Mouse (Mus musculus): ENCODE results near the gene Irs2. TPM values are rescaled to one million over a fixed set of nuclear protein-coding genes. Genes with fewer than 3 reads are reported as not detected.

The Irs2 gene
- polyA plus RNA-seq (2012; fragmentation: generic; extraction: Trizol), result 2.3 TPM
- long read RNA-seq, experiment 1, full-length matches to known transcripts, result 8 of 8 reads
- long read RNA-seq, experiment 1, partial matches to known transcripts, result 0 of 8 reads
- long read RNA-seq, experiment 1, other reads (novel, unspliced or antisense), result 0 of 8 reads
- long read RNA-seq, experiment 2, full-length matches to known transcripts, result 7 of 9 reads
- long read RNA-seq, experiment 2, partial matches to known transcripts, result 0 of 9 reads
- long read RNA-seq, experiment 2, other reads (novel, unspliced or antisense), result 2 of 9 reads

- no peaks in the 10 kb centered on the region for H3K27me3 ChIP-seq (ENCODE audit: control insufficient read depth, insufficient read depth, insufficient read length)
These were observed at the start of gene Irs2 for GRCm38 (mm10) chr8:11008379-11008775. Irs2 (minus strand) TSS chr8:11008458.

GRCm38 (mm10) chr8:11056665-11057064, 48.4 kb upstream of the Irs2 start:
- Histone ChIP-seq H3K36me3 (ENCODE audit: control insufficient read depth, insufficient read depth) (no peaks in the 10 kb centered on the region), H3ac (ENCODE audit: control insufficient read depth, insufficient read length, low read depth) (no peak overlapping the region), H3K4me3 (ENCODE audit: insufficient read depth, poor library complexity, severe bottlenecking) (no peak overlapping the region), H3K79me3 (ENCODE audit: low read depth) (no peaks in the 10 kb centered on the region), H3K27me3 (ENCODE audit: control insufficient read depth, insufficient read depth, insufficient read length) (peaks cover 44% of the 10 kb centered on the region), H3K79me2 (ENCODE audit: control insufficient read depth, insufficient read depth) (no peaks in the 10 kb centered on the region)
- TF ChIP-seq MYOD1 (IDR thresholded peaks at IDR 0.05; ENCODE audit: control insufficient read depth, insufficient read length, low read depth) (no peak), USF1 (IDR thresholded peaks at IDR 0.05; ENCODE audit: low read depth) (no peak), MYOG (IDR thresholded peaks at IDR 0.05; ENCODE audit: control insufficient read depth, extremely low read depth, insufficient read length) (no peak), CTCF (IDR thresholded peaks at IDR 0.05; ENCODE audit: control insufficient read depth, insufficient read depth, insufficient read length) (no peak), CEBPB (IDR thresholded peaks at IDR 0.05; ENCODE audit: low read depth) (no peak), FOSL1 (IDR thresholded peaks at IDR 0.05; ENCODE audit: insufficient read depth, low read length, poor library complexity, severe bottlenecking) (no peak), MAX (IDR thresholded peaks at IDR 0.05) (no peak)

More at GRCm38 (mm10) chr8:11008379-11008775, at the start of gene Irs2:
- Histone ChIP-seq H3K4me3 (ENCODE audit: insufficient read depth, poor library complexity, severe bottlenecking) (peak within 1 kb of the TSS; percentile 46), H3K79me3 (ENCODE audit: low read depth) (peaks cover 3% of the 10 kb centered on the region), H3ac (ENCODE audit: control insufficient read depth, insufficient read length, low read depth) (peak within 1 kb of the TSS; percentile 80), H3K79me2 (ENCODE audit: control insufficient read depth, insufficient read depth) (peaks cover 10% of the 10 kb centered on the region), H3K36me3 (ENCODE audit: control insufficient read depth, insufficient read depth) (no peaks in the 10 kb centered on the region)
- TF ChIP-seq MAX (IDR thresholded peaks at IDR 0.05) (no peak), MYOD1 (IDR thresholded peaks at IDR 0.05; ENCODE audit: control insufficient read depth, insufficient read length, low read depth) (no peak), CTCF (IDR thresholded peaks at IDR 0.05; ENCODE audit: control insufficient read depth, insufficient read depth, insufficient read length) (no peak), FOSL1 (IDR thresholded peaks at IDR 0.05; ENCODE audit: insufficient read depth, low read length, poor library complexity, severe bottlenecking) (no peak), CEBPB (IDR thresholded peaks at IDR 0.05; ENCODE audit: low read depth) (no peak), MYOG (IDR thresholded peaks at IDR 0.05; ENCODE audit: control insufficient read depth, extremely low read depth, insufficient read length) (no peak), USF1 (IDR thresholded peaks at IDR 0.05; ENCODE audit: low read depth) (no peak)

- TF ChIP-seq CEBPB (IDR thresholded peaks at IDR 0.05; ENCODE audit: low read depth), result no peak
- no peak for TF ChIP-seq USF1 (IDR thresholded peaks at IDR 0.05; ENCODE audit: low read depth)
- TF ChIP-seq MYOG (IDR thresholded peaks at IDR 0.05; ENCODE audit: control insufficient read depth, extremely low read depth, insufficient read length), result no peak
- no peak for TF ChIP-seq CTCF (IDR thresholded peaks at IDR 0.05; ENCODE audit: control insufficient read depth, insufficient read depth, insufficient read length)
- no peak for TF ChIP-seq FOSL1 (IDR thresholded peaks at IDR 0.05; ENCODE audit: insufficient read depth, low read length, poor library complexity, severe bottlenecking)
- TF ChIP-seq MAX (IDR thresholded peaks at IDR 0.05), result no peak
- TF ChIP-seq MYOD1 (IDR thresholded peaks at IDR 0.05; ENCODE audit: control insufficient read depth, insufficient read length, low read depth), result no peak
- H3K79me3 ChIP-seq (ENCODE audit: low read depth), result no peaks in the 10 kb centered on the region
- H3ac ChIP-seq (ENCODE audit: control insufficient read depth, insufficient read length, low read depth), result no peak overlapping the region
- peaks cover 44% of the 10 kb centered on the region for H3K27me3 ChIP-seq (ENCODE audit: control insufficient read depth, insufficient read depth, insufficient read length)
- H3K36me3 ChIP-seq (ENCODE audit: control insufficient read depth, insufficient read depth), result no peaks in the 10 kb centered on the region
- no peaks in the 10 kb centered on the region for H3K79me2 ChIP-seq (ENCODE audit: control insufficient read depth, insufficient read depth)
- no peak overlapping the region for H3K4me3 ChIP-seq (ENCODE audit: insufficient read depth, poor library complexity, severe bottlenecking)
These were observed 47.9 kb upstream of the Irs2 start for GRCm38 (mm10) chr8:11056175-11056563.

- TF ChIP-seq USF1 (IDR thresholded peaks at IDR 0.05; ENCODE audit: low read depth), result no peak
- no peak for TF ChIP-seq MAX (IDR thresholded peaks at IDR 0.05)
- no peak for TF ChIP-seq MYOD1 (IDR thresholded peaks at IDR 0.05; ENCODE audit: control insufficient read depth, insufficient read length, low read depth)
- no peak for TF ChIP-seq MYOG (IDR thresholded peaks at IDR 0.05; ENCODE audit: control insufficient read depth, extremely low read depth, insufficient read length)
- no peak for TF ChIP-seq CEBPB (IDR thresholded peaks at IDR 0.05; ENCODE audit: low read depth)
- no peak for TF ChIP-seq CTCF (IDR thresholded peaks at IDR 0.05; ENCODE audit: control insufficient read depth, insufficient read depth, insufficient read length)
- TF ChIP-seq FOSL1 (IDR thresholded peaks at IDR 0.05; ENCODE audit: insufficient read depth, low read length, poor library complexity, severe bottlenecking), result no peak
- Histone ChIP-seq H3K4me3 (ENCODE audit: insufficient read depth, poor library complexity, severe bottlenecking) (no peak overlapping the region), H3K36me3 (ENCODE audit: control insufficient read depth, insufficient read depth) (no peaks in the 10 kb centered on the region), H3K79me2 (ENCODE audit: control insufficient read depth, insufficient read depth) (no peaks in the 10 kb centered on the region), H3ac (ENCODE audit: control insufficient read depth, insufficient read length, low read depth) (no peak overlapping the region), H3K79me3 (ENCODE audit: low read depth) (no peaks in the 10 kb centered on the region), H3K27me3 (ENCODE audit: control insufficient read depth, insufficient read depth, insufficient read length) (peaks cover 44% of the 10 kb centered on the region)
These were observed 47.4 kb upstream of the Irs2 start for GRCm38 (mm10) chr8:11055557-11056174.

- no peak for TF ChIP-seq CTCF (IDR thresholded peaks at IDR 0.05; ENCODE audit: control insufficient read depth, insufficient read depth, insufficient read length)
- TF ChIP-seq CEBPB (IDR thresholded peaks at IDR 0.05; ENCODE audit: low read depth), result no peak
- no peak for TF ChIP-seq FOSL1 (IDR thresholded peaks at IDR 0.05; ENCODE audit: insufficient read depth, low read length, poor library complexity, severe bottlenecking)
- no peak for TF ChIP-seq USF1 (IDR thresholded peaks at IDR 0.05; ENCODE audit: low read depth)
- no peak for TF ChIP-seq MYOD1 (IDR thresholded peaks at IDR 0.05; ENCODE audit: control insufficient read depth, insufficient read length, low read depth)
- TF ChIP-seq MAX (IDR thresholded peaks at IDR 0.05), result no peak
- TF ChIP-seq MYOG (IDR thresholded peaks at IDR 0.05; ENCODE audit: control insufficient read depth, extremely low read depth, insufficient read length), result no peak
- Histone ChIP-seq H3K79me2 (ENCODE audit: control insufficient read depth, insufficient read depth) (no peaks in the 10 kb centered on the region), H3K27me3 (ENCODE audit: control insufficient read depth, insufficient read depth, insufficient read length) (peaks cover 15% of the 10 kb centered on the region), H3ac (ENCODE audit: control insufficient read depth, insufficient read length, low read depth) (no peak overlapping the region), H3K36me3 (ENCODE audit: control insufficient read depth, insufficient read depth) (no peaks in the 10 kb centered on the region), H3K4me3 (ENCODE audit: insufficient read depth, poor library complexity, severe bottlenecking) (no peak overlapping the region), H3K79me3 (ENCODE audit: low read depth) (no peaks in the 10 kb centered on the region)
These were observed 41.6 kb upstream of the Irs2 start for GRCm38 (mm10) chr8:11049835-11050234.
